ENCODE assay signal across 8 mouse cellular contexts in genomic region chr12:76709795-76710350, GRCm38 (mm10). TPM values are rescaled to one million over a fixed set of nuclear protein-coding genes. Genes with fewer than 3 reads are reported as not detected.
DNase-seq lines count a peak whose midpoint lies in the region; ATAC-seq lines count a peak whose summit lies in the region.

No protein-coding gene starts in this region.

- peak; percentile 61 for DNase-seq in adrenal gland, adult 8-10 months
- DNase-seq in cerebellum, postnatal 4 days (ENCODE audit: low spot score in 2 of 2) = peak; percentile 57 to 73
- DNase-seq in gastrocnemius, postnatal 36 days = peak; percentile 59 to 71
- DNase-seq in intestine, embryonic 14.5 days (ENCODE audit: low spot score) = peak; percentile 61
- peak; percentile 74 for DNase-seq in left cerebral cortex, postnatal 4 days
- DNase-seq in mesoderm, embryonic 11.5 days (ENCODE audit: low read depth, low spot score) = peak; percentile 37
- peak; percentile 69 to 71 for DNase-seq in right cerebral cortex, postnatal 36 days (ENCODE audit: low spot score in 2 of 2)
- DNase-seq in yolk sac, embryonic 10.5 days (ENCODE audit: low spot score) = peak; percentile 80

- no peak overlapping the region for H3K27ac ChIP-seq in intestine, embryonic 14.5 days (ENCODE audit: low read depth)

- peak overlapping the region; percentile 100 for H3K4me2 ChIP-seq in intestine, embryonic 14.5 days (ENCODE audit: low read length)

- H3K4me3 ChIP-seq in intestine, embryonic 14.5 days (ENCODE audit: low read depth, low read length) = peak overlapping the region; percentile 55

- WGBS in intestine, embryonic 14.5 days = under 1% methylated on average over 51 of the region's 55 CpGs

- intact Hi-C loops in gastrocnemius, postnatal 36 days (cut with DNase I) = loop anchor here (1.0 kb wide), 1 partner anchor 60 kb away; no protein-coding TSS in a partner anchor
- intact Hi-C loops in left cerebral cortex, postnatal 4 days (cut with DNase I) = no loop called here

- no peaks in the 10 kb centered on the region for H3K36me3 ChIP-seq in intestine, embryonic 14.5 days (ENCODE audit: control insufficient read depth, insufficient read depth, low read length)

- peaks cover 15% of the 10 kb centered on the region for H3K4me1 ChIP-seq in intestine, embryonic 14.5 days (replicated peaks; ENCODE audit: control insufficient read depth, insufficient read depth, low read length)

- peaks cover 40% of the 10 kb centered on the region for H3K27me3 ChIP-seq in intestine, embryonic 14.5 days (replicated peaks; ENCODE audit: control insufficient read depth, insufficient read depth, low read length)

- no peaks in the 10 kb centered on the region for H3K9me3 ChIP-seq in intestine, embryonic 14.5 days (ENCODE audit: control insufficient read depth, low read length)

- peak; percentile 78 for ATAC-seq in intestine, embryonic 14.5 days (replicated peaks; ENCODE audit: low FRiP score, low TSS enrichment, low read depth)

- peak overlapping the region; percentile 54 for H3K9ac ChIP-seq in intestine, embryonic 14.5 days (ENCODE audit: low read length)

RNA-seq across cellular contexts. Expression of gene Sptb, which starts 0.5 kb away (rescaled TPM):
- total RNA-seq in adrenal gland, adult 8-10 months (2022) = 10 to 100 TPM; 17.6 to 57.6 (median 38.8) TPM
- total RNA-seq in gastrocnemius, postnatal 36 days (2021) = 100 to 1,000 TPM; 112 to 143 TPM
- polyA plus RNA-seq in intestine, embryonic 14.5 days (2014; fragmentation: Nextera tagmentation; extraction: Ambion mirVana) = 1.5 and 1.6 TPM in 2 replicates
- total RNA-seq in left cerebral cortex, postnatal 4 days (2021) = 10 to 100 TPM; 35.4 to 39.8 TPM

RNA-seq across cellular contexts. Expression of gene Churc1, which starts 55.5 kb away (rescaled TPM):
- 10 to 100 TPM; 81.3 to 93.7 (median 92.7) TPM for total RNA-seq in adrenal gland, adult 8-10 months (2022)
- 10 to 100 TPM; 59.7 to 59.8 TPM for total RNA-seq in gastrocnemius, postnatal 36 days (2021)
- 143 and 146 TPM in 2 replicates for polyA plus RNA-seq in intestine, embryonic 14.5 days (2014; fragmentation: Nextera tagmentation; extraction: Ambion mirVana)
- total RNA-seq in left cerebral cortex, postnatal 4 days (2021) = 10 to 100 TPM; 35.2 to 42.6 TPM

RNA-seq across cellular contexts. Expression of gene Fntb, which starts 55.5 kb away (rescaled TPM):
- total RNA-seq in adrenal gland, adult 8-10 months (2022) = 10 to 100 TPM; 14.4 to 18.8 (median 16.8) TPM
- total RNA-seq in gastrocnemius, postnatal 36 days (2021) = 10 to 100 TPM; 12.2 to 16.1 TPM
- 39.3 and 44.6 TPM in 2 replicates for polyA plus RNA-seq in intestine, embryonic 14.5 days (2014; fragmentation: Nextera tagmentation; extraction: Ambion mirVana)
- 10 to 100 TPM; 30.6 to 33.0 TPM for total RNA-seq in left cerebral cortex, postnatal 4 days (2021)
